Mouse (Mus musculus) embryo, embryonic 10.5 days (tissue): Measurements from ENCODE around the gene Pnpla8.

ENCODE experiments used
- DNase-seq: peaks from one replicate; pipeline ENCODE4 v3.0.0-alpha.2; 2015; ENCODE audit warnings: low spot score

The Pnpla8 gene

GRCm38 (mm10) chr12:44346143-44346542 is 125.0 kb downstream of the Pnpla8 start:
- no peak for DNase-seq

GRCm38 (mm10) chr12:44355116-44355515 is 133.9 kb downstream of the Pnpla8 start:
- DNase-seq: no peak

GRCm38 (mm10) chr12:44357460-44357859 is 136.3 kb downstream of the Pnpla8 start:
- DNase-seq: peak; percentile 59

GRCm38 (mm10) chr12:44357881-44358280 is 136.7 kb downstream of the Pnpla8 start:
- peak; percentile 55 for DNase-seq

- DNase-seq: no peak
These were observed 150.0 kb downstream of the Pnpla8 start for GRCm38 (mm10) chr12:44371076-44371710.
